29 mouse cellular contexts compared by ENCODE assay signal in the genomic region with DNA sequence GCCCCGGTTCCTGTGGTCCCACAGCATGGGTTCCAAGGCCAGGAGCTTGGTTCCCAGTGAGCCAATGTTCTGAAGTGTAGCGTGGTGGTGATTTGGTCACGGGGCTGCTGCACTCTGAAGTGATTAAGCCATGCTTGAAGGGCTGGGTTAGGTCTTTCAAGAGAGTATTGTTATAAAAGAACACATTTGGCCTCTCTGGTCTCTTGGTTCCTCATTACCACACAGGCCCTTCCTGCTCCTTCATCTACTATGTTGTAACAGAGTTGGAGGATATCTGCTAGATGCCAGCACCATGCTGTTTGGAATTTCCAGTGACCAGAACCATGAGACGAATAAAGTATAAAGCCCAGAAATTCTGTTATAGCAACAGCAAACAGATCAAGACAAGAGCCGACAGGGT.
DNase-seq lines count a peak whose midpoint lies in the region; ATAC-seq and TF ChIP-seq lines count a peak whose summit lies in the region.
"Had no signal": no experiment of that assay in that cellular context is flagged by ENCODE, and none has a peak within 500 bp of the region (broad histone marks: within the 10 kb centered on the region; RNA-seq: fewer than 3 reads in every experiment).

No protein-coding gene starts in this region.

- H3K27ac ChIP-seq in kidney, postnatal 0 days, result 0 out of 2 replicates have a peak overlapping the region, but pooled peaks have one; percentile 0
- H3K27ac ChIP-seq in kidney, embryonic 14.5 days (ENCODE audit: low read depth, low read length), result no peak overlapping the region
- 0 out of 2 replicates have a peak overlapping the region, but pooled peaks have one; percentile 6 for H3K27ac ChIP-seq in bone marrow, adult 2 months (ENCODE audit: control insufficient read depth, insufficient read depth, low read depth, low read length, poor library complexity)
- H3K27ac ChIP-seq: embryonic facial prominence, embryonic 10.5 days; embryonic facial prominence, embryonic 13.5 days; forebrain, embryonic 12.5 days; forebrain, embryonic 15.5 days; heart, adult 2 months; hindbrain, embryonic 10.5 days; hindbrain, embryonic 14.5 days; hindbrain, postnatal 0 days had no signal

- no peak overlapping the region for H3K4me3 ChIP-seq in kidney, postnatal 0 days (replicated peaks; ENCODE audit: low read depth, low read length)
- no peak overlapping the region for H3K4me3 ChIP-seq in kidney, embryonic 14.5 days (ENCODE audit: low read length)
- H3K4me3 ChIP-seq in bone marrow, adult 2 months (replicated peaks; ENCODE audit: control insufficient read depth, low read depth, low read length), result no peak overlapping the region
- H3K4me3 ChIP-seq: embryonic facial prominence, embryonic 10.5 days; embryonic facial prominence, embryonic 13.5 days; erythroblast, embryonic 14.5 days; forebrain, embryonic 12.5 days; forebrain, embryonic 15.5 days; heart, adult 2 months; hindbrain, embryonic 10.5 days had no signal

- H3K36me3 ChIP-seq in kidney, postnatal 0 days (ENCODE audit: insufficient read depth, low read length), result no peaks in the 10 kb centered on the region
- H3K36me3 ChIP-seq in kidney, embryonic 14.5 days (ENCODE audit: control insufficient read depth, insufficient read depth, low read length), result no peaks in the 10 kb centered on the region
- H3K36me3 ChIP-seq: forebrain, embryonic 12.5 days; forebrain, embryonic 15.5 days; G1E had no signal

- intact Hi-C loops in heart, postnatal 14 days (cut with DNase I), result no loop called here

- no peak for ATAC-seq in kidney, postnatal 0 days (replicated peaks; ENCODE audit: low FRiP score, low read depth)
- no peak for ATAC-seq in kidney, embryonic 14.5 days (ENCODE audit: low FRiP score, low TSS enrichment)
- ATAC-seq in megakaryocyte progenitor cell, adult 5-6 weeks (replicated peaks; ENCODE audit: poor library complexity), result peak; percentile 68
- ATAC-seq: forebrain, embryonic 15.5 days; hindbrain, postnatal 0 days; inflammation-experienced regulatory T-cells, adult 6 months; Patski had no signal

- no peak overlapping the region for H3K4me2 ChIP-seq in kidney, postnatal 0 days (ENCODE audit: low read length)
- H3K4me2 ChIP-seq in kidney, embryonic 14.5 days (replicated peaks; ENCODE audit: low read depth, low read length), result no peak overlapping the region
- H3K4me2 ChIP-seq: embryonic facial prominence, embryonic 13.5 days; forebrain, embryonic 12.5 days; forebrain, embryonic 15.5 days; heart, embryonic 11.5 days; hindbrain, embryonic 14.5 days had no signal

- WGBS in kidney, postnatal 0 days, result 75% methylated on average over 5 of the region's 5 CpGs
- WGBS in kidney, embryonic 14.5 days, result 77% methylated on average over 5 of the region's 5 CpGs
- WGBS in bone marrow, adult 2 months, result 58% methylated on average over 5 of the region's 5 CpGs

- TF ChIP-seq POLR2A in bone marrow, adult 2 months (IDR thresholded peaks at IDR 0.05; ENCODE audit: borderline replicate concordance, control insufficient read depth, low read depth, low read length), result no peak

- no peak for DNase-seq in kidney, postnatal 0 days (ENCODE audit: low spot score)
- no peak for DNase-seq in heart, postnatal 14 days
- no peak for DNase-seq in urinary bladder, postnatal 36 days (ENCODE audit: low spot score in 2 of 2)
- DNase-seq: adrenal gland, postnatal 14 days; B cell, adult 2 months; cerebellum, adult 11-12 months; cerebellum, adult 8-10 months; cerebellum, postnatal 10 days; cerebellum, postnatal 36 days; embryo, embryonic 11 days; gastrocnemius, postnatal 25 days; heart, adult 2 months; heart, postnatal 36 days had no signal

- TF ChIP-seq CTCF in kidney, postnatal 0 days (IDR thresholded peaks at IDR 0.05; ENCODE audit: low read depth), result no peak
- no peak for TF ChIP-seq CTCF in bone marrow, adult 2 months (IDR thresholded peaks at IDR 0.05; ENCODE audit: control insufficient read depth, insufficient read depth, low read length)

- no peaks in the 10 kb centered on the region for H3K9me3 ChIP-seq in kidney, postnatal 0 days (replicated peaks; ENCODE audit: low read length)
- no peaks in the 10 kb centered on the region for H3K9me3 ChIP-seq in kidney, embryonic 14.5 days (ENCODE audit: control insufficient read depth, low read length)
- H3K9me3 ChIP-seq: embryonic facial prominence, embryonic 10.5 days; embryonic facial prominence, embryonic 13.5 days; forebrain, embryonic 12.5 days; forebrain, embryonic 15.5 days; G1E; hindbrain, embryonic 10.5 days had no signal

- peaks cover 2% of the 10 kb centered on the region for H3K4me1 ChIP-seq in kidney, postnatal 0 days (replicated peaks; ENCODE audit: insufficient read depth, low read length)
- peaks cover 4% of the 10 kb centered on the region; the same call in 1 of the 2 replicates for H3K4me1 ChIP-seq in kidney, embryonic 14.5 days (ENCODE audit: control insufficient read depth, insufficient read depth, low read length)
- no peaks in the 10 kb centered on the region; the same call in 1 of the 2 replicates for H3K4me1 ChIP-seq in bone marrow, adult 2 months (ENCODE audit: control insufficient read depth, insufficient read depth, low read length)
- H3K4me1 ChIP-seq: forebrain, embryonic 12.5 days; forebrain, embryonic 15.5 days; hindbrain, embryonic 10.5 days had no signal

- H3K9ac ChIP-seq in kidney, postnatal 0 days (ENCODE audit: low read depth, low read length), result no peak overlapping the region
- no peak overlapping the region for H3K9ac ChIP-seq in kidney, embryonic 14.5 days (ENCODE audit: low read depth, low read length)
- H3K9ac ChIP-seq: embryonic facial prominence, embryonic 13.5 days; forebrain, embryonic 12.5 days; forebrain, embryonic 15.5 days; hindbrain, embryonic 14.5 days had no signal

- H3K27me3 ChIP-seq in kidney, postnatal 0 days (ENCODE audit: insufficient read depth, low read length), result no peaks in the 10 kb centered on the region
- H3K27me3 ChIP-seq in kidney, embryonic 14.5 days (ENCODE audit: control insufficient read depth, insufficient read depth, low read length), result no peaks in the 10 kb centered on the region
- H3K27me3 ChIP-seq: CH12.LX; embryonic facial prominence, embryonic 13.5 days; forebrain, embryonic 12.5 days; forebrain, embryonic 15.5 days; Patski had no signal
